Mouse (Mus musculus): ENCODE measurements around the gene Olfr66.

GRCm38 (mm10) chr7:103853090-103853489 is 33.0 kb downstream of the Olfr66 start, which contains the start of gene Hbb-y:
- TF ChIP-seq POLR2A (IDR thresholded peaks at IDR 0.05; ENCODE audit: borderline replicate concordance, low read depth, low read length) = no peak
- no peak for TF ChIP-seq CTCF (IDR thresholded peaks at IDR 0.05; ENCODE audit: low read depth, low read length)
